Mouse (Mus musculus): Measurements from ENCODE around the gene Saysd1.
"Not testable (repeated sequence)": the region's sequence is repeated elsewhere in the genome, so short reads cannot be mapped to it uniquely, and the experiment has no call there.

The Saysd1 gene

DNA sequence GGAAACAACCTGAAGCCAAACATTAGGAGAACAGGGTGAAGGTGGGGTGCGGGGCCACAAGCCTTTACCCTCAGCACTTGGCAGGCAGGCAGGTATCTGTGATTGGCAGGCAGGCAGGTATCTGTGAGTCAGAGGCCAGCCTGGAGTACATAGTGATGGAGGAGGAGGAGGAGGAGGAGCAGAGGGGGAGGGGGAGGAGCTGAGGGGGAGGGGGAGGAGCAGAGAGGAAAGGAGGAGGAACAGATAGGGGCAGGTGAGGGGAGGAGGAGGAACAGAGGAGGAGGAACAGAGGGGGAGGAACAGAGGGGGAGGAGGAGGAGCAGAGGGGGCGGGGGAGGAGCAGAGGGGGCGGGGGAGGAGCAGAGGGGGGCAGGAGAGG, 105.6 kb downstream of the Saysd1 start:
- DNase-seq, result no peak

DNA sequence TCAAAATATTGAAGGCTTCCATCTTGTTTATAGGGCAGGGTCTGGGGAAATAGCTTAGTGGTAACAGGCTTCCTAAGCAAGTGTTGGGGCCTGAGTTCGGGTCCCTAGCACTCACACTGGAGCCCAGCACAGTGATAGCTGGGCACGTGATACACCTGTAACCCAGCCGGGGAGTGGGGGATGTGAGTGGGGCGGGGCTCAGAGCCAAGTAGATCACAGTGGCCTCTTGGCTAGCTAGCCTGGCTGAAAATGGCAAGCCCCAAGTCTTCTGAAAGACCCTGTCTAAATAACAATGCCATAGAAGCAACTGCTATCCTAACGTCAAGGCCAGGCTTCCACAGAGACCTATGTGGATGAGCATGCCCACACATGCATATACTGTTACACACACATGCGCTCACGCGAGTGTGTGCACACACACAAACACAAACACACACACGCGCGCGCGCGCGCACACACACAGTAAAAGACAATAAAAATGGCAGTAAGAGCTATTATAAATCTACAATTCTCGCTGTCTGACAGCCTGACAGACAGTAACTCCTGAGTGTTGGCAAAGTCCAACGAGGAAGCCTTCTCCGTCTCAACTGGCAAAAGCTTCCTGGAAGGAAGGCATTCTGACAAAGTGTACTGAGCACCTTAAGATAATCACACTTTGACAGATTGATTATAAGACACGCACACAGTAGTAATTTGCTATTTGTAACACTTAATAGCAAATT, 106.2 kb downstream of the Saysd1 start:
- no peak for DNase-seq

DNA sequence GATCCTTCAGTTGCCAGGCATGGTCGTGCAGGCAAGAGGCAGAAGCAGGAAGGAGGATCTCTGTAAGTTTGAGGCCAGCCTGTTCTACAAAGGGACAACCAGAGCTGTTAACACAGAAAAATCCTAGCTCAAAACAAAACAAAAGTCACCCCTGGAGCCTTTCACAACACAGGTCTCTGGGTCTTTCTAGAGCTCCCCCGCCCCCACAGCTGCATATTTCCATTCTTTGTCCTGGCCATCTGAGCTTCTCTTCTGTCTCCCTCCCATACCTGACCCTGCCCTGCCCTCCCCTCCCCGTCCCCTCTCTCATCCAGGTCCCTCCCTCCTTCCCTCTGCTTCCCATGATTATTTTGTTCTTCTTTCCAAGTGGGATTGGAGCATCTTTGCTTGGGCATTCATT, 108.7 kb downstream of the Saysd1 start:
- no peak for DNase-seq

DNA sequence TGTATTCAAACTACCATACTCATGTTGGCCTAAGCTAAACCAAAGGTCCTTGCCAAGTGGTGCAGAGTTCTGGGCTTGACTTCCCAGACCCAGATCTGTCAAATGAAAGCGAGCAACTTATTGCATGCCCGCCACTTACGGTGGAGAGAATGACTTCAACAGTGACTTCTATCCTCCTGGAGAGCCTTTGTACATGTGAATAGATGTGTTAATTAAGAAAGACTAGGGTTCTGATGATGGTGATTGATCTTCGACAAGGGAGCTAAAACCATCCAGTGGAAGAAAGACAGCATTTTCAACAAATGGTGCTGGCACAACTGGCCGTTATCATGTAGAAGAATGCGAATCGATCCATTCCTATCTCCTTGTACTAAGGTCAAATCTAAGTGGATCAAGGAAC, 110.9 kb downstream of the Saysd1 start:
- not testable (repeated sequence) for DNase-seq
